ENCODE assay signal across 8 mouse cellular contexts in the genomic region with DNA sequence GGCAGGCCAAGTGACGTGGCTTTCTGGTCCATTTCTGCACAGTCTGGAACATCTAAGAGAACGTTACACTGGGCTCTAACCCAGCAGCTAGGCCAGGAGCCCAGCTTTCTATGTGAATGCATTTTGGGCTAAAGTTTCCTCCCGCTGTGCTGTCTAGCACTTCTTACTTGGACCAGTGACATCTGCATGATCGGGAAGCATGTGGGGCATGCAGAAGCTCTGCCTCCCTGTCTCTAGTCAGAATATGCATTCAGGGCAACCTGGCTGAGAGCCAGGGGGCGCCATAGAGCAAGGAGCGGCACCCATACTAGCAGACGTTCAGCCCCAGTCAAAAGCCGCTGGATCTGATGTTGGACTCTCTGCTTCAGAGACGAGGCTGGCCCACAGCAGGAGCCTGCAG.
DNase-seq lines count a peak whose midpoint lies in the region; ATAC-seq and TF ChIP-seq lines count a peak whose summit lies in the region.

No protein-coding gene starts in this region.

- no peak overlapping the region for H3K4me3 ChIP-seq in intestine, embryonic 15.5 days (replicated peaks)
- H3K4me3 ChIP-seq in liver, postnatal 0 days (ENCODE audit: low read depth, low read length): no peak overlapping the region
- H3K4me3 ChIP-seq in neural tube, embryonic 15.5 days (replicated peaks): no peak overlapping the region

- no peaks in the 10 kb centered on the region for H3K36me3 ChIP-seq in intestine, embryonic 15.5 days
- H3K36me3 ChIP-seq in liver, postnatal 0 days (replicated peaks; ENCODE audit: insufficient read depth, low read length): no peaks in the 10 kb centered on the region
- H3K36me3 ChIP-seq in neural tube, embryonic 15.5 days: no peaks in the 10 kb centered on the region

- peak; percentile 64 to 72 for DNase-seq in right cerebral cortex, postnatal 10 days (ENCODE audit: low spot score in 2 of 2)
- DNase-seq in right cerebral cortex, postnatal 25 days: no peak
- DNase-seq in brain, adult 2 months (ENCODE audit: low read depth, low spot score): peak; percentile 63
- DNase-seq in liver, postnatal 0 days: peak; percentile 79
- DNase-seq in urinary bladder, postnatal 25 days (ENCODE audit: low spot score): peak; percentile 20

- peak; percentile 88 for TF ChIP-seq CTCF in liver, postnatal 0 days (IDR thresholded peaks at IDR 0.05; ENCODE audit: low read depth)

- WGBS in intestine, embryonic 15.5 days: 45% methylated on average over 9 of the region's 9 CpGs
- 34% methylated on average over 9 of the region's 9 CpGs for WGBS in liver, postnatal 0 days (ENCODE audit: insufficient replicate concordance)
- WGBS in neural tube, embryonic 15.5 days: 39% methylated on average over 9 of the region's 9 CpGs

- TF ChIP-seq EP300 in liver, postnatal 0 days (IDR thresholded peaks at IDR 0.05; ENCODE audit: low read depth): no peak

- no peak overlapping the region for H3K9ac ChIP-seq in intestine, embryonic 15.5 days
- H3K9ac ChIP-seq in liver, postnatal 0 days (replicated peaks): no peak overlapping the region
- H3K9ac ChIP-seq in neural tube, embryonic 15.5 days (replicated peaks): no peak overlapping the region

- H3K4me1 ChIP-seq in intestine, embryonic 15.5 days (replicated peaks): no peaks in the 10 kb centered on the region
- H3K4me1 ChIP-seq in liver, postnatal 0 days (ENCODE audit: insufficient read depth): no peaks in the 10 kb centered on the region
- H3K4me1 ChIP-seq in neural tube, embryonic 15.5 days: peaks cover 29% of the 10 kb centered on the region

- no peak overlapping the region for H3K27ac ChIP-seq in intestine, embryonic 15.5 days
- H3K27ac ChIP-seq in liver, postnatal 0 days (ENCODE audit: low read depth): no peak overlapping the region
- H3K27ac ChIP-seq in neural tube, embryonic 15.5 days (replicated peaks): peak overlapping the region; percentile 66; the same call in 1 of the 2 replicates

- no peaks in the 10 kb centered on the region for H3K27me3 ChIP-seq in intestine, embryonic 15.5 days (replicated peaks)
- no peaks in the 10 kb centered on the region for H3K27me3 ChIP-seq in liver, postnatal 0 days (ENCODE audit: insufficient read depth, low read length)
- H3K27me3 ChIP-seq in neural tube, embryonic 15.5 days (replicated peaks): no peaks in the 10 kb centered on the region

- no peak overlapping the region for H3K4me2 ChIP-seq in intestine, embryonic 15.5 days (replicated peaks)
- peak overlapping the region; percentile 30; the same call in 1 of the 2 replicates for H3K4me2 ChIP-seq in liver, postnatal 0 days (ENCODE audit: low read depth, low read length)
- no peak overlapping the region for H3K4me2 ChIP-seq in neural tube, embryonic 15.5 days

- peak; percentile 58; the same call in 1 of the 2 replicates for ATAC-seq in erythroblast, adult 5-6 weeks (replicated peaks; ENCODE audit: low FRiP score, poor library complexity, severe bottlenecking)
- peak; percentile 71; the same call in 1 of the 2 replicates for ATAC-seq in intestine, embryonic 15.5 days
- ATAC-seq in liver, postnatal 0 days: no peak
- peak; percentile 27; the same call in 1 of the 2 replicates for ATAC-seq in neural tube, embryonic 15.5 days (ENCODE audit: low FRiP score)

- no peaks in the 10 kb centered on the region for H3K9me3 ChIP-seq in intestine, embryonic 15.5 days
- H3K9me3 ChIP-seq in liver, postnatal 0 days (ENCODE audit: low read length): no peaks in the 10 kb centered on the region
- no peaks in the 10 kb centered on the region for H3K9me3 ChIP-seq in neural tube, embryonic 15.5 days (replicated peaks)
